Mouse (Mus musculus) liver, embryonic 13.5 days (tissue): Measurements from ENCODE around the gene Unk. TPM values are rescaled to one million over a fixed set of nuclear protein-coding genes. Genes with fewer than 3 reads are reported as not detected.

Experiments used
- ATAC-seq: fragments of 200-750 bp; cut with Nextera tagmentation; 2 replicates; pipeline ENCODE4 v1.8.0; 2017; ENCODE audit warnings: low read depth, mild to moderate bottlenecking, moderate number of reproducible peaks, moderate library complexity
- DNase-seq: peaks from one replicate; pipeline ENCODE4 v3.0.0; 2022
- H3K27ac ChIP-seq: fragments of 300-500 bp; sonication (generic); 2 replicates; pipeline ENCODE4 v1.5.1; 2015; ENCODE audit warnings: moderate library complexity, mild to moderate bottlenecking, inconsistent platforms
- H3K27me3 ChIP-seq: fragments of 300-500 bp; sonication (generic); 2 replicates; pipeline ENCODE4 v1.6.1; 2015; ENCODE audit warnings: mild to moderate bottlenecking, inconsistent platforms
- H3K36me3 ChIP-seq: fragments of 300-500 bp; sonication (generic); 2 replicates; pipeline ENCODE4 v1.6.1; 2015; ENCODE audit warnings: mild to moderate bottlenecking, inconsistent platforms
- H3K4me1 ChIP-seq: fragments of 300-500 bp; sonication (generic); replicated peaks from 2 replicates; pipeline ENCODE4 v1.6.1; 2015; ENCODE audit warnings: inconsistent platforms
- H3K4me2 ChIP-seq: fragments of 300-500 bp; sonication (generic); 2 replicates; pipeline ENCODE4 v1.6.1; 2015; ENCODE audit warnings: inconsistent platforms, mild to moderate bottlenecking, moderate library complexity
- H3K4me3 ChIP-seq: fragments of 300-500 bp; sonication (generic); replicated peaks from 2 replicates; pipeline ENCODE4 v1.5.1; 2015; ENCODE audit warnings: mild to moderate bottlenecking, inconsistent platforms
- H3K9ac ChIP-seq: fragments of 300-500 bp; sonication (generic); 2 replicates; pipeline ENCODE4 v1.6.1; 2015; ENCODE audit warnings: mild to moderate bottlenecking, inconsistent platforms
- H3K9me3 ChIP-seq: fragments of 300-500 bp; sonication (generic); replicated peaks from 2 replicates; pipeline ENCODE4 v1.6.1; 2016; ENCODE audit warnings: inconsistent platforms
- WGBS: fragments of 180-500 bp; shearing (Covaris S2); methylation state at CpG from one replicate; pipeline ENCODE4 v1.1.7; 2015; ENCODE audit not compliant: insufficient replicate concordance; 5-methylcytosine and 5-hydroxymethylcytosine counted together
- polyA plus RNA-seq: library from polyadenylated mRNA; unstranded; fragments of >200 nt; fragmentation: Nextera tagmentation; extraction: Ambion mirVana; gene quantifications from 2 replicates; pipeline ENCODE4 v1.2.1, GENCODE M21; 2015

The Unk gene
- polyA plus RNA-seq = 9.8 and 10.7 TPM in 2 replicates

- H3K9ac ChIP-seq = peak within 1 kb of the TSS; percentile 96
- under 1% methylated on average over 62 of the region's 67 CpGs for WGBS
- no peaks in the 10 kb centered on the region for H3K9me3 ChIP-seq
- peak within 1 kb of the TSS; percentile 98 for H3K27ac ChIP-seq
- H3K4me3 ChIP-seq = peak within 1 kb of the TSS; percentile 85
- DNase-seq (peak; percentile 94), ATAC-seq (peak; percentile 90)
- no peaks in the 10 kb centered on the region for H3K27me3 ChIP-seq
- H3K4me2 ChIP-seq = peak within 1 kb of the TSS; percentile 94
- peaks cover 23% of the 10 kb centered on the region; the same call in 1 of the 2 replicates for H3K36me3 ChIP-seq
- H3K4me1 ChIP-seq = peaks cover 45% of the 10 kb centered on the region
Measured at GRCm38 (mm10) chr11:116030088-116030897, at the start of gene Unk. Gene Unk, plus strand, starts transcription at chr11:116030322.

GRCm38 (mm10) chr11:115982472-115982871 lies 47.6 kb upstream of the Unk start:
- H3K4me1 ChIP-seq = no peaks in the 10 kb centered on the region
- H3K27me3 ChIP-seq = peaks cover 22% of the 10 kb centered on the region
- no peaks in the 10 kb centered on the region for H3K9me3 ChIP-seq
- H3K4me2 ChIP-seq = no peak overlapping the region
- H3K36me3 ChIP-seq = no peaks in the 10 kb centered on the region
- H3K4me3 ChIP-seq = no peak overlapping the region
- 80% methylated on average over 15 of the region's 15 CpGs for WGBS
- no peak for DNase-seq
- no peak overlapping the region for H3K27ac ChIP-seq
- ATAC-seq = no peak
- no peak overlapping the region for H3K9ac ChIP-seq

GRCm38 (mm10) chr11:115983291-115983690 lies 46.8 kb upstream of the Unk start:
- Histone ChIP-seq H3K9me3 (no peaks in the 10 kb centered on the region), H3K4me1 (no peaks in the 10 kb centered on the region)
- ATAC-seq = no peak

GRCm38 (mm10) chr11:115989686-115990085 lies 40.4 kb upstream of the Unk start:
- ATAC-seq (no peak), DNase-seq (no peak)
- no peaks in the 10 kb centered on the region for H3K36me3 ChIP-seq
- peak overlapping the region; percentile 51 for H3K4me2 ChIP-seq
- H3K4me1 ChIP-seq = 0 out of 2 replicates have a peak, but pooled peaks cover 6% of the 10 kb centered on the region
- no peak overlapping the region for H3K27ac ChIP-seq
- no peaks in the 10 kb centered on the region for H3K9me3 ChIP-seq
- peaks cover 12% of the 10 kb centered on the region for H3K27me3 ChIP-seq
- H3K4me3 ChIP-seq = peak overlapping the region; percentile 41
- 36% methylated on average over 15 of the region's 15 CpGs for WGBS
- peak overlapping the region; percentile 26; the same call in 1 of the 2 replicates for H3K9ac ChIP-seq

More at GRCm38 (mm10) chr11:115983291-115983690, 46.8 kb upstream of the Unk start:
- H3K27me3 ChIP-seq = peaks cover 15% of the 10 kb centered on the region
- no peak overlapping the region for H3K4me2 ChIP-seq
- no peak overlapping the region for H3K27ac ChIP-seq
- H3K4me3 ChIP-seq = no peak overlapping the region
- H3K36me3 ChIP-seq = no peaks in the 10 kb centered on the region
- H3K9ac ChIP-seq = no peak overlapping the region
- 64% methylated on average over 8 of the region's 8 CpGs for WGBS
- DNase-seq = no peak

- WGBS = 49% methylated on average over 4 of the region's 4 CpGs
- DNase-seq = no peak
- Histone ChIP-seq H3K4me2 (no peak overlapping the region), H3K9me3 (no peaks in the 10 kb centered on the region), H3K27me3 (peaks cover 12% of the 10 kb centered on the region), H3K4me3 (no peak overlapping the region), H3K27ac (no peak overlapping the region), H3K36me3 (no peaks in the 10 kb centered on the region), H3K4me1 (0 out of 2 replicates have a peak, but pooled peaks cover 6% of the 10 kb centered on the region), H3K9ac (no peak overlapping the region)
- no peak for ATAC-seq
Measured at GRCm38 (mm10) chr11:115992098-115992497, 38.0 kb upstream of the Unk start.

- H3K27me3 ChIP-seq = peaks cover 19% of the 10 kb centered on the region
- H3K9ac ChIP-seq = no peak overlapping the region
- WGBS = 88% methylated on average over 3 of the region's 3 CpGs
- H3K36me3 ChIP-seq = no peaks in the 10 kb centered on the region
- H3K9me3 ChIP-seq = no peaks in the 10 kb centered on the region
- no peak for ATAC-seq
- no peak for DNase-seq
- H3K4me3 ChIP-seq = no peak overlapping the region
- no peak overlapping the region for H3K27ac ChIP-seq
- H3K4me1 ChIP-seq = peaks cover 10% of the 10 kb centered on the region
- H3K4me2 ChIP-seq = no peak overlapping the region
Measured at GRCm38 (mm10) chr11:115995256-115995655, 34.9 kb upstream of the Unk start.

GRCm38 (mm10) chr11:115997047-115997446 lies 33.1 kb upstream of the Unk start:
- H3K9me3 ChIP-seq = no peaks in the 10 kb centered on the region
- DNase-seq (no peak), ATAC-seq (no peak)
- no peak overlapping the region for H3K27ac ChIP-seq
- 70% methylated on average over 4 of the region's 4 CpGs for WGBS
- no peak overlapping the region for H3K9ac ChIP-seq
- peaks cover 10% of the 10 kb centered on the region for H3K4me1 ChIP-seq
- peaks cover 24% of the 10 kb centered on the region for H3K27me3 ChIP-seq
- no peak overlapping the region for H3K4me3 ChIP-seq
- H3K4me2 ChIP-seq = no peak overlapping the region
- H3K36me3 ChIP-seq = no peaks in the 10 kb centered on the region

GRCm38 (mm10) chr11:115997662-115998061 lies 32.5 kb upstream of the Unk start:
- ATAC-seq = no peak

GRCm38 (mm10) chr11:115999027-115999426 lies 31.1 kb upstream of the Unk start:
- no peak for ATAC-seq

More at GRCm38 (mm10) chr11:115997662-115998061, 32.5 kb upstream of the Unk start:
- WGBS = 63% methylated on average over 5 of the region's 5 CpGs
- Histone ChIP-seq H3K4me1 (peaks cover 10% of the 10 kb centered on the region), H3K36me3 (no peaks in the 10 kb centered on the region), H3K4me3 (no peak overlapping the region), H3K4me2 (no peak overlapping the region), H3K27me3 (peaks cover 24% of the 10 kb centered on the region), H3K9ac (no peak overlapping the region), H3K9me3 (no peaks in the 10 kb centered on the region), H3K27ac (no peak overlapping the region)
- DNase-seq = no peak

GRCm38 (mm10) chr11:115999538-116000143 lies 30.5 kb upstream of the Unk start:
- Histone ChIP-seq H3K9me3 (no peaks in the 10 kb centered on the region), H3K36me3 (no peaks in the 10 kb centered on the region), H3K4me3 (no peak overlapping the region), H3K27ac (no peak overlapping the region), H3K27me3 (peaks cover 18% of the 10 kb centered on the region), H3K9ac (no peak overlapping the region), H3K4me1 (peaks cover 18% of the 10 kb centered on the region), H3K4me2 (no peak overlapping the region)
- WGBS = 7% methylated on average over 14 of the region's 14 CpGs
- ATAC-seq (no peak), DNase-seq (peak; percentile 48)

More at GRCm38 (mm10) chr11:115999027-115999426, 31.1 kb upstream of the Unk start:
- no peaks in the 10 kb centered on the region for H3K9me3 ChIP-seq
- H3K27me3 ChIP-seq = peaks cover 18% of the 10 kb centered on the region
- DNase-seq = no peak
- 15% methylated on average over 7 of the region's 7 CpGs for WGBS
- no peak overlapping the region for H3K27ac ChIP-seq
- H3K4me2 ChIP-seq = no peak overlapping the region
- H3K4me3 ChIP-seq = no peak overlapping the region
- no peak overlapping the region for H3K9ac ChIP-seq
- H3K36me3 ChIP-seq = no peaks in the 10 kb centered on the region
- peaks cover 12% of the 10 kb centered on the region for H3K4me1 ChIP-seq

- Histone ChIP-seq H3K4me2 (no peak overlapping the region), H3K9ac (no peak overlapping the region), H3K36me3 (no peaks in the 10 kb centered on the region), H3K27me3 (peaks cover 18% of the 10 kb centered on the region), H3K4me1 (peaks cover 28% of the 10 kb centered on the region), H3K4me3 (no peak overlapping the region), H3K27ac (no peak overlapping the region), H3K9me3 (no peaks in the 10 kb centered on the region)
- DNase-seq (no peak), ATAC-seq (no peak)
- WGBS = 69% methylated on average over 10 of the region's 10 CpGs
Measured at GRCm38 (mm10) chr11:116000607-116001006, 29.5 kb upstream of the Unk start.
